Mouse (Mus musculus) bone marrow macrophage, adult 2 months (primary cell): ENCODE results near the gene Gltp.

Experiments used
- CTCF ChIP-seq: IDR thresholded peaks from 2 replicates; pipeline ENCODE4 v1.5.1; 2012; ENCODE audit warnings: low read depth, mild to moderate bottlenecking, low read length, moderate library complexity
- POLR2A ChIP-seq: IDR thresholded peaks from 2 replicates; pipeline ENCODE4 v1.6.1; 2012; ENCODE audit warnings: mild to moderate bottlenecking, low read depth, low read length, borderline replicate concordance

DNA sequence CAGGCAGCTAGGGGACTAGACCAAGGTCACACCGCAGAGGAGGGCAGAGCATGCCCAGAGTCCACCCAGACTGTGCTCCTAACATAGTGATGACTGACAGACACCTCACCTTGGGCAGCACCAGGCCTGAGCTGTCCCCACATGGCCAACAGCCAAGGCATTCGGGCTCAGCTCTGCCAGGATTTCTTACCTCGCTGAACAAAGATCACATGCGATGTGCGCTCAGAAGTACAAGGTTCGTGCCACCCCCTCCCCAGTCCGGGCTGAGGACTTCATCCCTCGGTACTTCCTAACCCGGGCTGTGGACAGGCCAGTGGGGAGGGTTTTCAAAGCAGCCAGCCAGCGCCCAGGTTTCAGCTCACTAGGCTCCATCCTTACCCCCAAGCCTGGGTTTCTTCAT is 33.4 kb downstream of the Gltp start:
- TF ChIP-seq POLR2A (no peak), CTCF (no peak)
